In genomic region chr8:72169098-72169668, GRCm38 (mm10) we compare ENCODE assay signal across 15 mouse cellular contexts. TPM values are rescaled to one million over a fixed set of nuclear protein-coding genes. Genes with fewer than 3 reads are reported as not detected.
DNase-seq lines count a peak whose midpoint lies in the region; ATAC-seq lines count a peak whose summit lies in the region.
"Had no signal": no experiment of that assay in that cellular context is flagged by ENCODE, and none has a peak within 500 bp of the region (broad histone marks: within the 10 kb centered on the region; RNA-seq: fewer than 3 reads in every experiment).

No protein-coding gene starts in this region.

- WGBS in intestine, embryonic 16.5 days = 82% methylated on average over 3 of the region's 3 CpGs

- no peaks in the 10 kb centered on the region for H3K9me3 ChIP-seq in intestine, embryonic 16.5 days (ENCODE audit: control insufficient read depth, low read length)

- H3K9ac ChIP-seq in intestine, embryonic 16.5 days (ENCODE audit: low read depth, low read length) = no peak overlapping the region

- H3K36me3 ChIP-seq in intestine, embryonic 16.5 days (ENCODE audit: control insufficient read depth, insufficient read depth, low read length) = peaks cover 27% of the 10 kb centered on the region; the same call in 1 of the 2 replicates

- ATAC-seq in intestine, embryonic 16.5 days = no peak
- ATAC-seq in neutrophil, adult 5-6 weeks (ENCODE audit: extremely low read depth, insufficient number of reproducible peaks, low FRiP score, poor library complexity, severe bottlenecking) = peak; percentile 95
- no peak for ATAC-seq in erythroid progenitor cell, adult 5-6 weeks (replicated peaks; ENCODE audit: low FRiP score, poor library complexity, severe bottlenecking)

- H3K4me3 ChIP-seq in intestine, embryonic 16.5 days (ENCODE audit: low read length) = no peak overlapping the region

- no peaks in the 10 kb centered on the region; the same call in 1 of the 2 replicates for H3K4me1 ChIP-seq in intestine, embryonic 16.5 days (ENCODE audit: control insufficient read depth, insufficient read depth, low read length)

- peak overlapping the region; percentile 61 for H3K27ac ChIP-seq in intestine, embryonic 16.5 days (ENCODE audit: low read length)

- no peak overlapping the region for H3K4me2 ChIP-seq in intestine, embryonic 16.5 days (ENCODE audit: low read depth, low read length)

- DNase-seq in 416B (ENCODE audit: low read depth) = peak; percentile 85
- peak; percentile 80 to 81 for DNase-seq in CD8-positive naive resting alpha-beta T cell, adult 2 months (ENCODE audit: low read depth in 2 of 2, low spot score in 2 of 2)
- DNase-seq in embryo, embryonic 9.5 days (ENCODE audit: extremely low spot score) = no peak
- no peak for DNase-seq in right cerebral cortex, postnatal 4 days
- no peak for DNase-seq in c-Kit-positive CD71-positive TER-119-positive erythroid progenitor cells, embryonic 14.5 days (ENCODE audit: low spot score)

- no peaks in the 10 kb centered on the region for H3K27me3 ChIP-seq in intestine, embryonic 16.5 days (replicated peaks; ENCODE audit: control insufficient read depth, insufficient read depth, low read length)

RNA-seq across cellular contexts. Expression of gene Rab8a, which starts 8.2 kb away (rescaled TPM):
- polyA plus RNA-seq in intestine, embryonic 16.5 days (2015; fragmentation: Nextera tagmentation; extraction: Ambion mirVana) = 177 and 178 TPM in 2 replicates
- total RNA-seq in neutrophil, adult 5-6 weeks (2017) = 510 and 563 TPM in 2 replicates
- 47.8 and 47.9 TPM in 2 replicates for total RNA-seq in erythroid progenitor cell, adult 5-6 weeks (2015; ENCODE audit: low replicate concordance)
- total RNA-seq in erythroid progenitor cell, adult 5-6 weeks (2017; ENCODE audit: low replicate concordance) = 130 and 194 TPM in 2 replicates

RNA-seq across cellular contexts. Expression of gene Hsh2d, which starts 20.3 kb away (rescaled TPM):
- polyA plus RNA-seq in intestine, embryonic 16.5 days (2015; fragmentation: Nextera tagmentation; extraction: Ambion mirVana) = 2.5 and 2.7 TPM in 2 replicates
- total RNA-seq in neutrophil, adult 5-6 weeks (2017) = 38.6 and 47.4 TPM in 2 replicates
- total RNA-seq in erythroid progenitor cell, adult 5-6 weeks (2015; ENCODE audit: low replicate concordance) = 1.4 and 4.6 TPM in 2 replicates
- total RNA-seq in erythroid progenitor cell, adult 5-6 weeks (2017; ENCODE audit: low replicate concordance) = 0.64 TPM in 1 of 2 replicates, not detected in the other
- total RNA-seq: left cerebral cortex, postnatal 10 days had no signal
- polyA plus RNA-seq: forebrain, embryonic 11.5 days; hindbrain, embryonic 11.5 days had no signal

RNA-seq across cellular contexts. Expression of gene Tpm4, which starts 34.4 kb away (rescaled TPM):
- polyA plus RNA-seq in intestine, embryonic 16.5 days (2015; fragmentation: Nextera tagmentation; extraction: Ambion mirVana) = 510 and 538 TPM in 2 replicates
- total RNA-seq in neutrophil, adult 5-6 weeks (2017) = 600 and 603 TPM in 2 replicates
- total RNA-seq in erythroid progenitor cell, adult 5-6 weeks (2015; ENCODE audit: low replicate concordance) = 19.3 and 26.3 TPM in 2 replicates
- 20.3 and 23.4 TPM in 2 replicates for total RNA-seq in erythroid progenitor cell, adult 5-6 weeks (2017; ENCODE audit: low replicate concordance)

RNA-seq across cellular contexts. Expression of gene Cib3, which starts 43.5 kb away (rescaled TPM):
- polyA plus RNA-seq in intestine, embryonic 16.5 days (2015; fragmentation: Nextera tagmentation; extraction: Ambion mirVana) = not detected in 2 replicates
- 1.6 and 1.7 TPM in 2 replicates for total RNA-seq in neutrophil, adult 5-6 weeks (2017)
- total RNA-seq in erythroid progenitor cell, adult 5-6 weeks (2015; ENCODE audit: low replicate concordance) = not detected in 2 replicates
- 0.77 TPM in 1 of 2 replicates, not detected in the other for total RNA-seq in erythroid progenitor cell, adult 5-6 weeks (2017; ENCODE audit: low replicate concordance)
- total RNA-seq: left cerebral cortex, postnatal 10 days had no signal
- polyA plus RNA-seq: brain, embryonic 14.5 days; cortical plate, adult 2 months; forebrain, embryonic 11.5 days; hindbrain, embryonic 11.5 days had no signal

RNA-seq across cellular contexts. Expression of gene Gm11034, which starts 44.3 kb away (rescaled TPM):
- polyA plus RNA-seq in intestine, embryonic 16.5 days (2015; fragmentation: Nextera tagmentation; extraction: Ambion mirVana) = not detected in 2 replicates
- total RNA-seq in neutrophil, adult 5-6 weeks (2017) = not detected in 2 replicates
- total RNA-seq in erythroid progenitor cell, adult 5-6 weeks (2015; ENCODE audit: low replicate concordance) = not detected in 2 replicates
- total RNA-seq in erythroid progenitor cell, adult 5-6 weeks (2017; ENCODE audit: low replicate concordance) = not detected in 2 replicates
- total RNA-seq: heart, adult 18-20 months; left cerebral cortex, postnatal 10 days had no signal
- polyA plus RNA-seq: brain, embryonic 14.5 days; cortical plate, adult 2 months; forebrain, embryonic 11.5 days; hindbrain, embryonic 11.5 days; testis, adult 2 months had no signal

Comparison
In these comparisons a context has a peak if more than half of its experiments do, and no peak if none do; other contexts are left out.
1. DNase-seq: peak in 416B (single experiment) and CD8-positive naive resting alpha-beta T cell, adult 2 months (2 of 2); none in embryo, embryonic 9.5 days (single experiment), right cerebral cortex, postnatal 4 days (single experiment) and c-Kit-positive CD71-positive TER-119-positive erythroid progenitor cells, embryonic 14.5 days (single experiment).
2. RNA of gene Tpm4, which starts 34.4 kb away (total RNA-seq): 600 to 603 TPM in neutrophil, adult 5-6 weeks; 19.3 to 26.3 TPM in erythroid progenitor cell, adult 5-6 weeks; every median in the first group is over 10 times any median in the second.